Mouse (Mus musculus): ENCODE data around the gene Trmt44. TPM values are rescaled to one million over a fixed set of nuclear protein-coding genes. Genes with fewer than 3 reads are reported as not detected.
"Not testable (repeated sequence)": the region's sequence is repeated elsewhere in the genome, so short reads cannot be mapped to it uniquely, and the experiment has no call there.

Trmt44 gene
- total RNA-seq, 4 experiments from 2014 or later: 1.2 to 1.9 (median 1.4) TPM

DNA sequence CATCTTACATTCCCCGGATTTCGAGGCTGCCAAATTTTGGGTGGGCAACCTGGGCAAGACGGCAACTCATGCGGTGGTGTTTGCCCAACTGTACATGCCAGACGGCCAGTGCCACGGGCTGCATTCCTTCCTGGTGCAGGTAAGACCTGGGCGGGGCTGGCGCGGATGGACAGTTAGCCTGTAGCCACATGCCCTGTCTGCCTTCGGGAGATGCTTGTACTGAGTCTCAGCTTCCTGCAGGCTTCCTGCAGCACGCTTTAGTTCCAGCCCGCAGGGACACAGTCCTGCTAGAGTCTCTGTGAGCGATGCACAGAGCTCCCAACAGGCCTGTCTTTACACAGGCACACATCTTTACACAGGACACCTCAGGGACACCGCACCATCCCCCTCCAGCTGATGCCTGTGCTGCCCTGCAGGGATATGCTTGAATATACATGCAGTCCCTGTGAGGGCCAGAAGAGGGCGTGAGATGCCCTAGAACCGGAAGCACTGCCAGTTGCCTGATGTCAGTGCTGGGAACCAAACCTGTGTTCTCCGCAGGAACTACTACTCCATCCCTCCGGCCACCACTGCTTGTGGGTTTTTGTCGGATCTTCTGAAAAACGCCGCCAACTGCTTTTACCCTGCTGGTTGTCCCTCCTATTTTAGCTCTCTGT is 17.3 kb upstream of the Trmt44 start:
- no peak for DNase-seq (ENCODE audit: low spot score in 2 of 2)

DNA sequence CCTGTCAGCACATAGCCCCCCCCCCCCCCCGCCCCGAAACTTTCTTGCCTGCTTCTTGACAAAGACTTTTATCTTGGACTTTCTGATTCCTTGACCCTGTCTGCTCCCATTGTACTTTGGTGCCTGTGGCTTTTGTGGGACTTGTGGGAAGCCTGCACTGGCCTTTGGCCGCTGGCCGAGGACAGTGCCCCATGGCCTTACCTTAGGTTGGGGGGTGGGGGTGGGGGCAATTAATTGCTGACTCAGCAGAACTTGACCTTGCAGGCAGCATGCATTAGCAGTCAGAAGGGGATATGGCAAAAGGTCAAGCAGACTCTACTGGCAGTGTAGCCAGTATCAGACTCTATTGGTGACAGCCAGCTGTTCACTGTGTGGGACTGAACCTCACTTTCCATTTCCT is 16.6 kb upstream of the Trmt44 start:
- no peak for DNase-seq (ENCODE audit: low spot score in 2 of 2)

DNA sequence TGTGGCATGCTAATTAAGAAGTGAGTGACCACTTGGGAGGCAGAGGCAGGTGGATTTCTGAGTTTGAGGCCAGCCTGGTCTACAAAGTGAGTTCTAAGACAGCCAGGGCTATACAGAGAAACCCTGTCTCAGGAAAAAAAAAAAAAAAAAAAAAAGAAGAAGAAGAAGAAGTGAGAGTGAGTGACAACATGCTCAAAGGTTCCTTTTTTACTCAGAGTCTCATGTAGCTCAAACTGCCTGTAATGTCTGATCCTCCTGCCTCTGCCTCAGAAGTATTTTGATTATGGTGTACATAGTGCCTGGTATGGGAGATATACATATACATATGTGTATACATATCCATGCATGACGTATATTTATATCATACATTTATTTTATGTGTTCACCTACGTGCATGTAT is 9.4 kb upstream of the Trmt44 start:
- DNase-seq (ENCODE audit: low spot score in 2 of 2): not testable (repeated sequence)

DNA sequence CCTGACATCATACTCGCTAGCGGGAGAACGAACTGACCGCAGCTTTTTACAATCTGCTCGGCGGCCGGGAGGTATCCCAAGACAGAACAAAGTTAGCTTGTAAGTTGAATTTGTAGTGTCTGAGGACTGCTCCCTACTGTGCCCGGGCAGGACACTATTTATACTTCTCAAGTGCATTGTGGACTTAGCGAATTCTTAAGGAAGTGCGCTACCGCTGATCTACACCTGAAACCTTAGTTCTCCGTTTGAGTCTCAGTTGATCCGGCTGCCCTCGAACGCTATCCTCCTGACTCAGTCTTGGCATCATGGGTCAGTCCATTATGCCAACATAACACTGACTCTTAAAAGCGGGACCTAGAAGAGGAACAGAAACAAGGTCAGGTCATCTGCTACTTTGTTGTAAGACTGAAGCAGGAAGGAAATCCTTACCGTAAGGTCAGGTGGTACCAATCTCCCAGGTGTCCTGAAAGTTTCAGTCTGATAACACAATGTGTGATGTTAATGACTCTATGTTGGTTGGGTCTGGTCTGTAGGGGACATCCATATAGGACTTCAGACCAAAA is 8.4 kb upstream of the Trmt44 start:
- no peak for DNase-seq (ENCODE audit: low spot score in 2 of 2)

DNA sequence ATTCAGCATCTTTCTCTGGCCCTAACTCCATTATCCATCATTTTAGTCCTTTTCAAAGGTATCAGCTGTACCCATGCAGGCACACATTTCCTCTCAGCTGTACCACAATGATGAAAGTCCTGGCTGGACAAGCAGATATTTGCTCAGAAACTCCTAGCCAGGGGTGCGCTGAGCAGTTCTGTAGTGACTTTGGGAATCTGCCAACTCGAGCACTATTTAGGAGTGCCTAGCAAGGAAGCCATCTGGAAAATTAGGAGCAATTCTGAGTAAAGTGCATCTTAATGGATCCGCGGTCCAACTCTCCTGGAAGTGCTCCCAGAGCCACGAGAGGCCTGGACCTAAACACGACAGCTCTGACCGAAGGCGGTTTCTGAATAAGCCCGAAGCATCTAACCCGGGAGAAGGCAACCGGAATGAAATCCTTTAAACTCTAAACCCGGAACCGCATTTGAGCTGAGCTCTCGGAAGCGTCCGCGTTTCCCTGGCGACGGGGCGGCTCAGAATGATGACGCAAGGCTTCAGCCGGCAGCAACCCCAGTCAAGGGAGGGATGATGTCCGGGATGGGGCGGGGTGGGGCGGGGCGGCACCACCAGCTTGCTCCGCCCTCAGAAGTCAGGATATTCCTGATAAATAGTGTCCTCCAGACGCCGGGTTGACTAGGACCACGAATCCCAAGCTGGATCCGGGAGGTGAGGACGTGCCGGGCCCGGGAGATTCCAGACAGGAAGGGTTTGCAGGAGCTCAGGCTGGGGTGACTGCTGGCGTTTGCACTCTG is 7.8 kb upstream of the Trmt44 start, which contains the start of gene Acox3:
TSS of gene Acox3 (plus strand) at position 596 of the 776 bp plus-strand sequence.
- DNase-seq (ENCODE audit: low spot score in 2 of 2): peak; percentile 94 to 95

DNA sequence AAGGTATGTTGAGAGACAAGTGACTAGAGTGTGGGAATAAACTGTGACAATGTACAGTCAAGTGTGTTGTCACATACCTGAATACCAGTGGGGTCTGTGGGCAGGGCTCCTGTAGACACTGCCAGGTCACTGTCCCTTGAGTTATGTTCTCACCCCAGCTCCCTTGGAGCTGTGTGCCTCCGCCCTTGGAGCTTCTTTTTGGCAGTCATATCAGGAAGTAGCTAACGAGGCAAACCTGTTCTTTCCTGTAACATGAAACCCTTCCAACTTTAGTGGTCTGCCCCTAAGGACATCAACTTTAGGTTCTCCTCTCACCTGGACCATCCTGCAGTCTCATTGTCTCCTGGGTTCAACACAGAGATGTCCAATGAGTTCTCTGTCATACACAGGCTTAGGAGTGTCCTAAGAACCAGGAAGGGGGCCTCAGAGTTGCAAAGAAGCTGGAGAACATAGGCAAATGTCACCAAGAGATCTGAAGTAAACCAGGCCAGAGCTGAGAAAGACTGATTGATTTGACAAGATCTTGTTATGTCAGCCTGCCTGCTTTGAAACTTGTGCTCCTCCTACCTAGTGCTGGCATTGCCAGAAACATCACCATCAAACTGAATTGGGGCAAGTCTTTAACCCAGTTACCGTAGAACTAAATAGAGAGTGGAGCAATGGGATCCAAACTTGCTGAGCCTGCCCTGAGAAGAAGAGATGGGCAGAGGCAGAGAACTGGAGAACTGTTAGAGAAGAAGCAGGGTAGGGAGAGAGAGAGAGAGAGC is 5.5 kb upstream of the Trmt44 start:
- DNase-seq (ENCODE audit: low spot score in 2 of 2): no peak

DNA sequence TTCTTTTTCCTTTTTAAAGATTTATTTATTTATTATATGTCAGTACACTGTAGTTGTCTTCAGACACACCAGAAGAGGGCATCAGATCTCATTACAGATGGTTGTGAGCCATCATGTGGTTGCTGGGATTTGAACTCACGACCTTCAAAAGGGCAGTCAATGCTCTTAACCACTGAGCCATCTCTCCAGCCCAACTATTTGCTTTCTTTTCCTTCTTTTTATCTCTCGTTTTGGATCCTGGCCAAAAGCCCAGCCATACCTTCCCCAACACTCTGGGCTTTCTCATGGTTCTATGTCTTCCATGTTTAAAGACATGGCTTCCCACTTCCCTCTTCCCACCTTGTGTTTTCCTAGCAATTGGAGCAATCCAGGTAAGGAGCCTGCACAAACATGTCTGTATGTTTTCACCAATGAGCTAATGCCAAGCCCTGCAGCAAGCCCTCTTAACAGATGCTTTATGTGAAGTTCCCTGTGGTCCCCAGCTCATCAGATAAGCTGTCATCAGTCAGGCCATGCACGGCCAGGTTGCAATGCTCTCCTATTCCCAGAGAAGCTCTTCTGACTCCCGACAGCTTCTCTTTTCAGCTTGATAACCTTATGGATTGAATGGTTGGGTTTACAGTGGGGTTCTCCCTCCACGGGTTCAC is 4.5 kb upstream of the Trmt44 start:
- DNase-seq (ENCODE audit: low spot score in 2 of 2): no peak

DNA sequence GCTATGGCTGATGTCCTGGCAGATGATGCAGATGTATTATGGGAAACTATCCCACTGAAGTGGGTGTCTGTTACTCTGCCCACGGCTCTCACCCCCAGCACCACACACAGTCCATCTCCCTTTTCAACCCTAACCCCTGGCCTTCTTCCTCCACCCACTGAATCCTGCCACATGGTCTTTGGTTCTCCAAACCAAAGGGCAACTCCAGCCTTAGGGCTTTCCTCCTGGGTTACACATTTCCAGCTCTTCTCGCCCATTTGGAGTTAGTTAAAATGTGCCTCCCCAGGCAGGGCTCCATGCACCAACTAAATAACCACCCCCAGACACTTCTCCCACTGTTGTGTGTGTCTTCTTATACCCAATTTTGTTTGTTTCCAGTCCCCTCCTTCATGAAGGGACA is 3.5 kb upstream of the Trmt44 start:
- DNase-seq (ENCODE audit: low spot score in 2 of 2): no peak

DNA sequence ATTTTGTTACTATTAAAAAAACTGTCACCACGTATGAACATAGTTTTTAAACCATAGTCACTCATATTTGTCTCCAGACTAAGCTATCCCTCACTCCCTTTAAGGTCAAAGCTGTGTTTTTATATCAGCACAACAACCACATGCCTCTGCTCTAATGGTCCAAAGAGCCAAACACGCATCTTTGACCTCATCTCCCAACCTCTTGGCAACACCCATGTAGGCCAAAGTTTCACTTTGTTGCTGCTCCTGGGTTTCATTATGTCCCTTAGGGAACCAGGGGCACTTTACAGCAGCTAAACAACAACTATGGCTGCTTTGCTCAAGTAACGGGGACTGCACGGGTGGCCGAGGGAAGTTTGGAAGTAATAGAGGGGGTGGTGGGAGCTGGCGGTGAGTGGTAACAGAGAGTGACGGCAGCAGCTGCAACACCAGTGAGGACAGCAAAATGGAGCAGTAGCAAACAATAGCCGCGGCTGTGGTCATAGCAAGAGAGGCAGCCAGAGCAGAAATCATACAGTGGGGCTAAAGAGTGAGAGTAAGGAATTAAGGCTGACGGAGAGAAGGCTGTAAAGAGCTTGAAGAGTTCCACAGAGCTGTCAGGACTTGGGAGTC is 1.6 kb upstream of the Trmt44 start:
- no peak for DNase-seq (ENCODE audit: low spot score in 2 of 2)

DNA sequence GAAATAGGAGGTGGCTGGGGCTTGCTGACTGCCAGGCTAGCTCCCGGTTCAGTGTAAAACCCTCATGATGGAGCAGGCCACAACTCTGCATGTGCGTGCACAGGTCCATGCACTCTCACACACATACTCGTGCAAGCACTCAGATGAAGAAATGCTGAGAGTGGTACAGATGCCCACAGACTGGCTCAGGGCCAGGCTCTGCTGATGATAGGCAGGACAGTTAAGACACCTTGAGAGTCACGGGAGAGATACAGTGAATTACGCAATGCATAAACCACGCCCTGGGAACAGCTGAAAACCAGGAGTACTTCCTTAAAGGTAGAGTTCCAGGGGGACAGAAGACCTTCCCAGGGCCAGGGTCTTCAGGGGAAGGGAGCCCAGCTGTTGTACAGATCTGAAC is 3.3 kb downstream of the Trmt44 start:
- no peak for DNase-seq (ENCODE audit: low spot score in 2 of 2)

DNA sequence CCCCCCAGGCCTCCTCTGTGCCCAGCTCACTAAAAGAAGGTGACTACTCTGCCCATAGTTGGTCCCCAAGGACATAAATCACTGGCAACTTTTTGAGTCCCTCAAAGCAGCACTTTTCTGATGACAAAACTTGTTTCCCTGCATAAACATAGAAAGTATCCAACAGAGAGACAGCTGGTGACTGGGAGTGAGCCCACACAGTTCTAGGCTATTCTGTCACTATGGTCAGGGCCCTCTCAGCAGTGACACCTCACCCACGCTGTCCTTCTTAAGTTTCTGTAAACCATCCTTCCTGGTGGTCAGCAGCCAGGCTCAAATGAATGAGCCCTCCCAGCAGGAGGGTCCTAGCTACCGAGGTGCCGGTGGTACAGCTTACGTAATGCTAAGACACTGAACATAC is 8.2 kb downstream of the Trmt44 start:
- DNase-seq (ENCODE audit: low spot score in 2 of 2): no peak

DNA sequence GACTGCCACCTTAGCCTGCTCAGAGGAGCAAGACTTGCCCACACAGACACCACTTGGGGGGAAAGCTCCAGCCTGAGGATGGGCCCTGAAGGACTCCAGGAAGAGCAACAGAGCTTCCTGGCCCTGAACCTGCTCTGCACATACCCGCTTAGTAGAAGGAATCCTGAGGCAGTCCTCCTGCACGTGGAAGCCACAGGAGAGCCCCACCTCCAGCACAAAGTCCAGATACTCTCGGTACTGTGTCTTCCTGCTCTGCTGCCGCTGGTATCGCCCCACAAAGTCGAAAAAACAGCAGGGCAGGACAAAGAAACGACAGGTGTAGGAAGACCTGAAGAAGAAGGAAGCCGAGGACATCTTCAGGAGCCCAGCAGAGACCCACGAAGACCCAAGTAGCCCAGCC is 9.7 kb downstream of the Trmt44 start:
- no peak for DNase-seq (ENCODE audit: low spot score in 2 of 2)

DNA sequence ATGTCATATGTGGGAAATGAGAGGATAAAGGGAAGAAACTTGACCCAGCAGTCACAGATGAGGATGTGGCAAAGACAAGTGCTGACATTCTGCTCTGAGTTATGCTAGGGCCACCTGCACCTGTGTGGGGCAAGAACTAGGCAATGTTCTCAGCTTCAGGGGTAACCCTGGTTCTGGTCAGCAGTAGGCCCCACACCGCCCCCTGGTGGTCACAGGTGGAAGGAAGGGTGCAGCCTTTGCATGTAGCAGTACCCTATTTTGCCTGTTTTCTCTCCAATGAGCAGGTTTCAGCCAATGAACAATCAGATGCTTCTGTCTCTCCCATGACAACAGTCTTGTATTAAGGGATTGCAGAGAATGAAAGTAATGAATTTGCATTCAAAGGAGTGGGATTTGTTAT is 11.4 kb downstream of the Trmt44 start:
- DNase-seq (ENCODE audit: low spot score in 2 of 2): peak; percentile 60

DNA sequence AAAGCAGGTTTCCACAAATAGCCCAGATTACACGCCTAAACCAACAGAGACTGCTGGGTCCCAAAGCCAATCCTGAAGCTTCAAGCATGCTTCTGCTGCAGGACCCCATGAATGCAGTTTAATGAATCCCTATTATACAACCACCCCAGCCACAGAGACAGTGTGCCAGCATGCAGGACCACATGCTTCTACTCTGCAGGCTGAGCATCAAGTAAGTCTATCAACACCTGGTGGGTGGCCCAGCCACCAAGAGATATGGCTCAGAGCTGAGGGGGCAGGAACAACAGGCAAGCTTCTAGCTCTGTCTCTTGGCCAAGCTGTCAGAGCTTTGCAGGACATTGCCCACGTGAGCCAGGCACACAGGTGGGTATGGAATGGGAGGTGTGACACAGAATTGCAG is 12.3 kb downstream of the Trmt44 start:
- no peak for DNase-seq (ENCODE audit: low spot score in 2 of 2)

DNA sequence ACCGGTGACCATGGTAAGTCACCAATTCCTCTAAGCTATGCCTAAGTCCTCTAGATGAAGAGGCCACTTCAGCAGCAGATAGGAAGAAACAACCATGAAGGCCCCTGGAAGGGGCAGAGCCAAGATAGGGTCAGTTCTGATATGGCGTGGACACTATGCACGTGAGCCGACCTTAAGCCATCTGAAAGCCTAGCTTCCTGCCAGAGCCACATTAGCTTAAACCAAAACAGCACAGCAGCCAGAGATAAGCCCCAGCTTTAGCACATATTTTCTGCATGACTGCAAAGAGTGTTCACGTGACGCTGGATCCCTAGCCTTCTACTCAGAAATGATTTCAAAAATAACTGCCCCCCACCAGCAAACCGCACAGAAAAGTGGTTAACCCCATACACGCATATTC is 15.4 kb downstream of the Trmt44 start:
- DNase-seq (ENCODE audit: low spot score in 2 of 2): no peak

DNA sequence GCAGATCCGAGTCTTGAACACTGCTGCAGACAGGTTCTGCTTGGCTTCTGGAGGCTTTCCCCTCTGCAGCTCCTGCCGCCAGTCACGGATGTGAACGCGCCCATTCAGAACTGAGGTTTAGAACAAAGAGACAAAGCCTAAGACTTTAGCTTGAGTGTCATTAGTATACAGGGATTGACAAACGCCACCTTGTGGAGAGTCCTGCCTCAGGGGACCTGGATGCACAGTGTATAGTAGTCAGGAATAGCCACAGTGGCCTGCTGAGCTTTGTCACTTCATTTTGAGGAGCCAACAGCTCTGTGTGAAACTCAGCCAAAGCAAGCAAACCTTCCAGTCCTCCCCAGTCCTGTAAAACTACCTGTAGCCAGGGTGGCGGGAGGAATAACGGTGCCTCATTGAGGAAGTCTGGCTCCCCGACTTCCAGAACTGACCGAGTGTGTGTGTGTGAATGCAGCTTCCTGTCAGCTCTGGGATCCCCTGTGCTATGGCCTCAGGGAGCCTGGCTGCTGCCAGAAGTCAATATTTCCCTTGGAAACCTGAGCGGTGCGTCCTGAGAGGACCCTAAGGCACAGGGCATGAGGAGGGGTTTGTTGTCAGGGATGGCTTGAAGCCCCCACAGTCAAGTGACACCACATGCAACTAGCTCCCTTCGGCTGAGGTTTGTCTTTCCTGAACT is 16.8 kb downstream of the Trmt44 start:
- no peak for DNase-seq (ENCODE audit: low spot score in 2 of 2)

DNA sequence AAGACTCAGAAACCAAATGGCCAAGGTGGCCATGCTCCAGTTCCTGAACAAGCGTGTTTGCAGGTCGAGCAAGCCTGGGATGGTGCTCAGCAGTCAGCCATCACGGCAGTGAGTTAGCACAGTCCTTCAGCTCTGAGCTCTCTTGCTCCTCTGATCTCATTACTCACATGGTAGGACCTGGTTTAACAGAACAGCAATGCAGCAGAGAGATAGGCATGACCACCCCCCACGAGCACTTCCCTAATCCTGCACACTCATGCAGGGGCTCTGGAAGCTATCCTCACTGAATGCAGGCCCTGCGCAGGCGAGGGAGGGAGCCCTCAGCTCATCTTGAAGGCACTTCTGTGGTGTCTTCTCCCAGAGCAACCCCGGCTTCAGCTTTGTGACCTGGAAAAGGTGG is 18.5 kb downstream of the Trmt44 start:
- DNase-seq (ENCODE audit: low spot score in 2 of 2): no peak

DNA sequence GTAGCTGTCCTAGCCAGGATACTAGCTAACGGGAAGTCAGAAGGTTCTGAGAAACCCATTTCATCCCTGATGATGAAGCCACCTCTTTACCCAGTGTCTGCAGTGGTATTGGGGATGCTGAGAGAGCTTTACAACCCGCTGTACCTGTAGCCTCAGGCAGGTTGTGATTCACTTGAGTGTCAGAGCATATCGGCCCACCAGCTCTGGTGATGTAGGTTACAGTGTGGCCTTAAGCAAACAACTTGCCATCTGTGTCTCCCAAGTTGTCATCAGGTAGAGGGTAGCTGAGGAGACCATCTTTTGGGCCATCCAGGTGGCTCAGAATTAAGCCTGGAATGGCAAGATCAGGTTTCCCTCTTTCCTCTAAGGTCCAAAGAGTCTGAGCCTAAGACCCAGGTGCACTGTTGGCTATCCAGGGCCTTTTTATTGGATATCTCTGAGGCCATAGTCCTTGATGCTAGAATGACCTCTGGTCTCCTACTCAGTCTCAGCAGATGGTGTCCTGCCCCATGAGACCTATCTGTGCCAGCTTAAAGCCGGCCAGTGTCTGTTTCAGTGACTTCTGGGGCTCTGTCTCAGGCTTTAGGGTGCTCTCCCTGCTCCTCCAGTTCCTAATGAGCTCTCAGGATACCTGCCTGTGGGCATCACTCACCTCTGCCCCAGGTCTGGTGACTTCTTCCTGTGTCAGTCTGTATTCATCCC is 21.9 kb downstream of the Trmt44 start:
- DNase-seq (ENCODE audit: low spot score in 2 of 2): no peak

DNA sequence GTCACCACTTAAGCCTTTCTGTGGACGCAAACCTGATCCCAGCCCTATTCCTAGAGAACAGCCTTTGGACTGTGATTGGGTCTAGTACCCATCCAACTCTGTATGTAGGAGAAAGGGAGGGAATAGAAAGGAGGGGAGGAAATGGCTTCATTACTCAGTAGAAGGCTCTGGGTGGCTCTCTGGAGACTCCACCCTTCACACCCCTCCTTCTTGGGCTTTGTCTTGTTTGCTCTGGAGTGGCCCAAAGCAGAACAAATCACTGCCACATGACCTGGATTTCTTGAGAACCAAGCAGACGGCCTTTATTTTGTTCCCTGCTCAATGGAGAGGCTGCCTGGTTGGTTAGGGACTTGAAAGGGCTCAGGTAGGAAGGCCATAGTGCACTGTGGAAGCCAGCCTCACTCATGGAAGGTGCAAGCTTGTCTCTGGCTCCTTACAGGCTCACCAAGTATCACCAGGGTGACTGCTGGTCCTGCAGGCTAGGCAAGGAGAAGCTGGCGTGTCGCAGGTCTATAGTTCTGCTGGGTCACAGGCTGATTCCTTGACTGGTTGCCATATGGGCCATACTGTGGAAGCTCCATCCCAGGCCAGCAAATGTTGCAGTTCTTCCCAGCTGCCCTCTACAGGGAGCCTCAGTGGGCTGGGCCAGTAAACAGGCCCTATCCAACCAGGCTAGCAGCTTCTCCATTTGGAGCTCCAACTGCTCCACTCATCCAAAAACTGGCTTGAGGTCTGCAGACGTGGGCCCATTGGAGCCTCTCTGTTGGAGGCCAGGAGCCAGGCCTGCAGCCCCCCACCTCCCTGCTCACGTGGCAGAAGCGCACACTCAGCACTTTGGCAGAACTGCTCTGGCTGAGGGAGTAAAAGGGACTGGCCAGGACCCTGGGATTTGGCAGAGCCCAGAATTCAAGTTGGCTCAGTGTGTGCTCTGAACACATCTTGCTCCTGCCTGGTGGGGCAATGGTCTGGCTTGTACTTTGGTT is 22.7 kb downstream of the Trmt44 start:
- peak in 1 of 2 experiments; percentile 19 for DNase-seq (ENCODE audit: low spot score in 2 of 2)
